24 mouse cellular contexts compared by ENCODE assay signal in the genomic region with DNA sequence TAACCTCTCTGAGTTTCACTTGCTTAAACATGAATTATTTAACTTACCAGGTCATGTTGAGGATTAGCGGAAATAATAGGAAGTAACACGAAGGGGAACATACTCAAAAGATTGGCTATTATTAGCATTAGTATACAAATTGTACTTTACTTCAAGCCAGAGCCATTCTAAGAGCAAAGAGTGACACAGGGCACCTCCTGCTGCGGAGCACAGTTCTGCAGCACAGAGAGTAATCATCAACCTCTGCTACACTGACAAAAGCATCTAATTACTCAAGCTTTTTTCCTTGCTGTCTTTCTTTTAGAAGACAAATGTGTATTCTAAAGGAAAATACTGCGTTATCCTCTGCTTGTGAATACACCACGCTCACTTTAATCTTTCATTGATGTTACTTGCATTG.
DNase-seq lines count a peak whose midpoint lies in the region; ATAC-seq and TF ChIP-seq lines count a peak whose summit lies in the region.
"Had no signal": no experiment of that assay in that cellular context is flagged by ENCODE, and none has a peak within 500 bp of the region (broad histone marks: within the 10 kb centered on the region; RNA-seq: fewer than 3 reads in every experiment).

No protein-coding gene starts in this region.

- peaks cover 64% of the 10 kb centered on the region for H3K27me3 ChIP-seq in forebrain, embryonic 12.5 days
- no peaks in the 10 kb centered on the region for H3K27me3 ChIP-seq in forebrain, embryonic 15.5 days
- H3K27me3 ChIP-seq in forebrain, postnatal 0 days (ENCODE audit: insufficient read depth, low read length), result no peaks in the 10 kb centered on the region
- no peaks in the 10 kb centered on the region for H3K27me3 ChIP-seq in splenic B cell, adult 2 months (ENCODE audit: control insufficient read depth, insufficient read depth, low read length, poor library complexity, severe bottlenecking)
- no peaks in the 10 kb centered on the region; the same call in 1 of the 2 replicates for H3K27me3 ChIP-seq in hindbrain, embryonic 16.5 days (replicated peaks; ENCODE audit: control insufficient read depth, insufficient read depth, low read length)
- H3K27me3 ChIP-seq: limb, embryonic 13.5 days; lung, embryonic 15.5 days had no signal

- no peak overlapping the region for H3K4me2 ChIP-seq in forebrain, embryonic 12.5 days
- H3K4me2 ChIP-seq in forebrain, embryonic 15.5 days (replicated peaks), result no peak overlapping the region
- no peak overlapping the region for H3K4me2 ChIP-seq in forebrain, postnatal 0 days (ENCODE audit: low read depth)
- H3K4me2 ChIP-seq in hindbrain, embryonic 16.5 days (ENCODE audit: low read length), result no peak overlapping the region
- H3K4me2 ChIP-seq: hindbrain, embryonic 15.5 days; limb, embryonic 13.5 days; liver, embryonic 11.5 days; lung, embryonic 15.5 days had no signal

- TF ChIP-seq CTCF in brain, embryonic 14.5 days (IDR thresholded peaks at IDR 0.05; ENCODE audit: borderline replicate concordance, extremely low read depth, insufficient read depth, insufficient read length), result no peak
- TF ChIP-seq CTCF in forebrain, postnatal 0 days (IDR thresholded peaks at IDR 0.05; ENCODE audit: low read depth), result no peak

- no peak overlapping the region for H3K9ac ChIP-seq in forebrain, embryonic 12.5 days
- H3K9ac ChIP-seq in forebrain, embryonic 15.5 days (replicated peaks), result no peak overlapping the region
- no peak overlapping the region for H3K9ac ChIP-seq in forebrain, postnatal 0 days
- no peak overlapping the region for H3K9ac ChIP-seq in hindbrain, embryonic 16.5 days (ENCODE audit: low read depth, low read length)
- H3K9ac ChIP-seq: hindbrain, embryonic 15.5 days; limb, embryonic 13.5 days; lung, embryonic 15.5 days had no signal

- WGBS in forebrain, embryonic 12.5 days, result 13% methylated on average over 5 of the region's 5 CpGs
- 7% methylated on average over 5 of the region's 5 CpGs for WGBS in forebrain, embryonic 15.5 days
- 9% methylated on average over 5 of the region's 5 CpGs for WGBS in forebrain, postnatal 0 days
- 18% methylated on average over 5 of the region's 5 CpGs for WGBS in hindbrain, embryonic 16.5 days

- no peaks in the 10 kb centered on the region for H3K36me3 ChIP-seq in forebrain, embryonic 12.5 days (replicated peaks)
- H3K36me3 ChIP-seq in forebrain, embryonic 15.5 days, result no peaks in the 10 kb centered on the region
- H3K36me3 ChIP-seq in forebrain, postnatal 0 days (ENCODE audit: insufficient read depth), result no peaks in the 10 kb centered on the region
- no peaks in the 10 kb centered on the region for H3K36me3 ChIP-seq in splenic B cell, adult 2 months (ENCODE audit: control insufficient read depth, insufficient read depth, low read length, poor library complexity, severe bottlenecking)
- no peaks in the 10 kb centered on the region for H3K36me3 ChIP-seq in hindbrain, embryonic 16.5 days (ENCODE audit: control insufficient read depth, insufficient read depth, low read length)
- H3K36me3 ChIP-seq: hindbrain, embryonic 10.5 days; hindbrain, embryonic 15.5 days; limb, embryonic 13.5 days; lung, embryonic 15.5 days had no signal

- no peak overlapping the region for H3K4me3 ChIP-seq in forebrain, embryonic 12.5 days (replicated peaks)
- H3K4me3 ChIP-seq in forebrain, embryonic 15.5 days, result no peak overlapping the region
- no peak overlapping the region for H3K4me3 ChIP-seq in forebrain, postnatal 0 days (ENCODE audit: low read depth, low read length)
- H3K4me3 ChIP-seq in hindbrain, embryonic 16.5 days (ENCODE audit: low read length), result no peak overlapping the region
- H3K4me3 ChIP-seq: heart, adult 2 months; hindbrain, embryonic 10.5 days; hindbrain, embryonic 15.5 days; layer of hippocampus, adult 2 months; left cerebral cortex, adult 2 months; limb, embryonic 13.5 days; lung, embryonic 15.5 days had no signal

- peak; percentile 71 for DNase-seq in brain, embryonic 14.5 days (ENCODE audit: low read depth)
- no peak for DNase-seq in forebrain, postnatal 0 days
- peak; percentile 6 for DNase-seq in splenic B cell, adult 2 months (ENCODE audit: low read depth, low spot score)
- no peak for DNase-seq in kidney, adult 18-20 months
- DNase-seq: adrenal gland, postnatal 10 days; cerebellum, adult 2 months; heart, adult 2 months; heart, postnatal 14 days; kidney, adult 2 months; kidney, postnatal 36 days; spleen, adult 18-20 months; thymus, adult 2 months; thymus, postnatal 36 days had no signal

- ATAC-seq in forebrain, embryonic 12.5 days (ENCODE audit: low FRiP score), result peak; percentile 82
- ATAC-seq in forebrain, embryonic 15.5 days (replicated peaks), result no peak; the same call in 1 of the 2 replicates
- peak; percentile 53; the same call in 1 of the 2 replicates for ATAC-seq in forebrain, postnatal 0 days
- ATAC-seq in hindbrain, embryonic 16.5 days, result no peak
- ATAC-seq: Patski had no signal

- no peak for TF ChIP-seq POLR2A in brain, embryonic 14.5 days (IDR thresholded peaks at IDR 0.05; ENCODE audit: borderline replicate concordance, extremely low read depth, insufficient read depth, insufficient read length, poor library complexity, severe bottlenecking)

- no peak overlapping the region for H3K27ac ChIP-seq in forebrain, embryonic 12.5 days
- no peak overlapping the region for H3K27ac ChIP-seq in forebrain, embryonic 15.5 days (replicated peaks)
- H3K27ac ChIP-seq in forebrain, postnatal 0 days (ENCODE audit: low read depth, low read length), result no peak overlapping the region
- H3K27ac ChIP-seq in hindbrain, embryonic 16.5 days (ENCODE audit: low read depth, low read length), result no peak overlapping the region
- H3K27ac ChIP-seq: heart, adult 2 months; hindbrain, embryonic 10.5 days; hindbrain, embryonic 15.5 days; layer of hippocampus, adult 2 months; left cerebral cortex, adult 2 months; limb, embryonic 13.5 days; lung, embryonic 15.5 days had no signal

- H3K4me1 ChIP-seq in forebrain, embryonic 12.5 days, result peaks cover 8% of the 10 kb centered on the region; the same call in 1 of the 2 replicates
- peaks cover 7% of the 10 kb centered on the region; the same call in 1 of the 2 replicates for H3K4me1 ChIP-seq in forebrain, embryonic 15.5 days
- H3K4me1 ChIP-seq in forebrain, postnatal 0 days (ENCODE audit: insufficient read depth), result no peaks in the 10 kb centered on the region
- 0 out of 2 replicates have a peak, but pooled peaks cover 2% of the 10 kb centered on the region for H3K4me1 ChIP-seq in hindbrain, embryonic 16.5 days (ENCODE audit: control insufficient read depth, insufficient read depth, low read depth, low read length)
- H3K4me1 ChIP-seq: hindbrain, embryonic 15.5 days; limb, embryonic 13.5 days; lung, embryonic 15.5 days had no signal

- H3K9me3 ChIP-seq in forebrain, embryonic 12.5 days, result no peaks in the 10 kb centered on the region
- H3K9me3 ChIP-seq in forebrain, embryonic 15.5 days, result no peaks in the 10 kb centered on the region
- H3K9me3 ChIP-seq in forebrain, postnatal 0 days (ENCODE audit: low read length), result no peaks in the 10 kb centered on the region
- H3K9me3 ChIP-seq in hindbrain, embryonic 16.5 days (ENCODE audit: control insufficient read depth, low read length), result no peaks in the 10 kb centered on the region
- H3K9me3 ChIP-seq: hindbrain, embryonic 10.5 days; hindbrain, embryonic 15.5 days; limb, embryonic 13.5 days; lung, embryonic 15.5 days had no signal

Comparison
In these comparisons a context has a peak if more than half of its experiments do, and no peak if none do; other contexts are left out.
1. ATAC-seq: peak in forebrain, embryonic 12.5 days (single experiment) and forebrain, postnatal 0 days (single experiment); none in forebrain, embryonic 15.5 days (single experiment) and hindbrain, embryonic 16.5 days (single experiment).
2. DNase-seq: peak in brain, embryonic 14.5 days (single experiment) and splenic B cell, adult 2 months (single experiment); none in forebrain, postnatal 0 days (single experiment) and kidney, adult 18-20 months (single experiment).